Mouse (Mus musculus): Measurements from ENCODE around the gene Sytl3.

GRCm38 (mm10) chr17:6736306-6737272 lies 77.7 kb downstream of the Sytl3 start:
- TF ChIP-seq CTCF (IDR thresholded peaks at IDR 0.05; ENCODE audit: low read depth) = no peak
- TF ChIP-seq EP300 (IDR thresholded peaks at IDR 0.05; ENCODE audit: low read depth) = no peak
